In the genomic region with DNA sequence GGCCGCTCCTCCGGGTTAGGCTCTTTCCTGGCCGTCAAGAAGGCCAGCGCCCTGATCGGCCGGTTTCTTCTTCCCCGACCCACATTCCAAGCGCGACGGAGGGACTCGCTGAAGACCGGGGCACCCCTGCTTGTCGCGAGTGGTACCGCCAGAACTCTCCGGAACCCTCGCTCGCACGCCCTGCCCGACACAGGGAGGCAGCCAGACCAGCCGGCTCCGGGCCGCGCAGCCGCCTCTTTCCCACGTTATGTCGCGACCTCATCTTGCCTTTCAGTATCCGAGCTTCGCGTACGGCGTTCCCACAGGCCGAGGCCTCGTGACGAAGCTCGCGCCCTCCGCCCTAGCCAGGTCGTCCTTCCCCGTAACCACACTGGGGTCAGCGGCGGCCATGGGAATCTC, we compare ENCODE assay signal across 7 mouse cellular contexts. TPM values are rescaled to one million over a fixed set of nuclear protein-coding genes. Genes with fewer than 3 reads are reported as not detected.
A peak's percentile ranks its signal among the peaks of the same experiment; 100 is the strongest.
DNase-seq lines count a peak whose midpoint lies in the region; ATAC-seq lines count a peak whose summit lies in the region.

No protein-coding gene starts in this region.

- H3K4me1 ChIP-seq in lung, embryonic 15.5 days: peaks cover 28% of the 10 kb centered on the region
- peaks cover 10% of the 10 kb centered on the region for H3K4me1 ChIP-seq in stomach, embryonic 15.5 days

- WGBS in lung, embryonic 15.5 days: under 1% methylated on average over 42 of the region's 43 CpGs
- under 1% methylated on average over 43 of the region's 43 CpGs for WGBS in stomach, embryonic 15.5 days

- no peak; the same call in 1 of the 2 replicates for ATAC-seq in lung, embryonic 15.5 days (ENCODE audit: borderline replicate concordance, extremely low read depth, low FRiP score, low TSS enrichment)
- ATAC-seq in erythroid progenitor cell, adult 5-6 weeks (replicated peaks; ENCODE audit: low FRiP score, poor library complexity, severe bottlenecking): peak; percentile 11
- ATAC-seq in stomach, embryonic 15.5 days (ENCODE audit: insufficient read depth, low FRiP score, low read depth): peak; percentile 5; the same call in 1 of the 2 replicates

- peaks cover 71% of the 10 kb centered on the region for H3K36me3 ChIP-seq in lung, embryonic 15.5 days
- peaks cover 54% of the 10 kb centered on the region for H3K36me3 ChIP-seq in stomach, embryonic 15.5 days

- H3K4me3 ChIP-seq in lung, embryonic 15.5 days: peak overlapping the region; percentile 95
- peak overlapping the region; percentile 99 for H3K4me3 ChIP-seq in stomach, embryonic 15.5 days (replicated peaks)

- no peaks in the 10 kb centered on the region for H3K27me3 ChIP-seq in lung, embryonic 15.5 days
- H3K27me3 ChIP-seq in stomach, embryonic 15.5 days (replicated peaks): no peaks in the 10 kb centered on the region

- peak overlapping the region; percentile 99 for H3K9ac ChIP-seq in lung, embryonic 15.5 days
- H3K9ac ChIP-seq in stomach, embryonic 15.5 days: peak overlapping the region; percentile 98

- peak overlapping the region; percentile 85 for H3K4me2 ChIP-seq in lung, embryonic 15.5 days
- peak overlapping the region; percentile 84 for H3K4me2 ChIP-seq in stomach, embryonic 15.5 days

- no peak for DNase-seq in lung, postnatal 25 days (ENCODE audit: low spot score)
- DNase-seq in liver: peak; percentile 42
- DNase-seq in right cerebral cortex, postnatal 14 days: no peak
- no peak for DNase-seq in thymus, postnatal 36 days

- peak overlapping the region; percentile 95 for H3K27ac ChIP-seq in lung, embryonic 15.5 days
- H3K27ac ChIP-seq in stomach, embryonic 15.5 days: peak overlapping the region; percentile 98

- H3K9me3 ChIP-seq in lung, embryonic 15.5 days: no peaks in the 10 kb centered on the region
- H3K9me3 ChIP-seq in stomach, embryonic 15.5 days: no peaks in the 10 kb centered on the region

RNA-seq across cellular contexts. Expression of a gene that starts 0.5 kb away (rescaled TPM):
- polyA plus RNA-seq in lung, embryonic 15.5 days (2015; fragmentation: Nextera tagmentation; extraction: Ambion mirVana): 595 and 603 TPM in 2 replicates
- 233 and 247 TPM in 2 replicates for total RNA-seq in erythroid progenitor cell, adult 5-6 weeks (2015; ENCODE audit: low replicate concordance)
- 229 and 230 TPM in 2 replicates for total RNA-seq in erythroid progenitor cell, adult 5-6 weeks (2017; ENCODE audit: low replicate concordance)
- 442 and 514 TPM in 2 replicates for polyA plus RNA-seq in stomach, embryonic 15.5 days (2015; fragmentation: Nextera tagmentation; extraction: Ambion mirVana)

RNA-seq across cellular contexts. Expression of a gene that starts 5.8 kb away (rescaled TPM):
- polyA plus RNA-seq in lung, embryonic 15.5 days (2015; fragmentation: Nextera tagmentation; extraction: Ambion mirVana): 11.5 and 11.8 TPM in 2 replicates
- 65.0 and 66.7 TPM in 2 replicates for total RNA-seq in erythroid progenitor cell, adult 5-6 weeks (2015; ENCODE audit: low replicate concordance)
- total RNA-seq in erythroid progenitor cell, adult 5-6 weeks (2017; ENCODE audit: low replicate concordance): 39.1 and 47.7 TPM in 2 replicates
- polyA plus RNA-seq in stomach, embryonic 15.5 days (2015; fragmentation: Nextera tagmentation; extraction: Ambion mirVana): 15.5 and 16.3 TPM in 2 replicates

RNA-seq across cellular contexts. Expression of a gene that starts 9.3 kb away (rescaled TPM):
- polyA plus RNA-seq in lung, embryonic 15.5 days (2015; fragmentation: Nextera tagmentation; extraction: Ambion mirVana): 66.2 and 66.7 TPM in 2 replicates
- total RNA-seq in erythroid progenitor cell, adult 5-6 weeks (2015; ENCODE audit: low replicate concordance): 12.2 and 16.2 TPM in 2 replicates
- total RNA-seq in erythroid progenitor cell, adult 5-6 weeks (2017; ENCODE audit: low replicate concordance): 17.7 and 28.4 TPM in 2 replicates
- polyA plus RNA-seq in stomach, embryonic 15.5 days (2015; fragmentation: Nextera tagmentation; extraction: Ambion mirVana): 58.7 and 66.1 TPM in 2 replicates

RNA-seq across cellular contexts. Expression of a gene that starts 10.2 kb away (rescaled TPM):
- polyA plus RNA-seq in lung, embryonic 15.5 days (2015; fragmentation: Nextera tagmentation; extraction: Ambion mirVana): 72.5 and 81.1 TPM in 2 replicates
- total RNA-seq in erythroid progenitor cell, adult 5-6 weeks (2015; ENCODE audit: low replicate concordance): 32.3 and 41.8 TPM in 2 replicates
- 24.8 and 43.4 TPM in 2 replicates for total RNA-seq in erythroid progenitor cell, adult 5-6 weeks (2017; ENCODE audit: low replicate concordance)
- 69.1 and 74.5 TPM in 2 replicates for polyA plus RNA-seq in stomach, embryonic 15.5 days (2015; fragmentation: Nextera tagmentation; extraction: Ambion mirVana)

RNA-seq across cellular contexts. Expression of a gene that starts 13.9 kb away (rescaled TPM):
- polyA plus RNA-seq in lung, embryonic 15.5 days (2015; fragmentation: Nextera tagmentation; extraction: Ambion mirVana): 1.0 and 1.1 TPM in 2 replicates
- total RNA-seq in erythroid progenitor cell, adult 5-6 weeks (2015; ENCODE audit: low replicate concordance): 3.2 TPM in 1 of 2 replicates, not detected in the other
- 4.1 TPM in 1 of 2 replicates, not detected in the other for total RNA-seq in erythroid progenitor cell, adult 5-6 weeks (2017; ENCODE audit: low replicate concordance)
- polyA plus RNA-seq in stomach, embryonic 15.5 days (2015; fragmentation: Nextera tagmentation; extraction: Ambion mirVana): 0.31 and 0.61 TPM in 2 replicates
